Mouse (Mus musculus): ENCODE results near the gene 1110051M20Rik.

DNA sequence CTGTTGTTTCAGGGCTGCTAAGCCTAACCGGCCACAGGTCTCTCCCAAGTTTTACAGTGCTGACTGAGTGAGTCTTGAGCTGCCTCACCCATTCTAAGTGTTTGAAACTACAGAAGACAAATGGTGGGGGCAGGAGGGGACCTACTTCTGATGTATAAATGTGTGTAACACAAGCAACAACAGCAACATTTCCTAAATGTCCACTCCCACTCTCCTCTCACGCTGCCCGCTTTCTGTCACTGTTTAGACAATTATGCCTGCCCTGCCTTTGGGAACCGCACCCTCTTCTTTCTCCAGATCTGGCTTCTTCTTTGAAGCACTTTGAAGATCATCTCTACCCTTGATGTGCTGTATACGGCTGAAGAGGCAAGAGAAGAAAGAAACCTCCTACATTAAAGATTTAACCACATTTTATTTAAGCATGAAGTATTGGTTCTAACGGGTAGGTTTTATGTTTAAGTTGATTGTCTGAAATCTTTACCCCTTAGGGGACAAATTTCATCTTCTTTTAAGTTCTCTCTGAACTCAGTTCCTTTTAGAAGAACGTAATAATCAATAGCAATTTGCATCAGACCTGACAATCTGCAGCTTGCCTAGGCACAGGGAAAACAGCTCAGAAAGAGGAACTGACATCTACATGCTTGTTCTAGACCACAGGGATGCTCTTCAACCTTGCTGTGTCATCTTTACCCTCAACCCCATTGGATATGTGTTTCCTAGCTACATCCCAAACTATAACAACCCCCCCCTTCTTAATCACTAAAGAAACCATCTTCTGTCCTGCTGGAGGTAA is 113.3 kb downstream of the 1110051M20Rik start:
- TF ChIP-seq GATA2 (IDR thresholded peaks at IDR 0.05; ENCODE audit: borderline replicate concordance, low read depth, low read length): no peak
- TF ChIP-seq CTCF (IDR thresholded peaks at IDR 0.05; ENCODE audit: low read depth, low read length): no peak
- no peak for TF ChIP-seq GATA1 (IDR thresholded peaks at IDR 0.05; ENCODE audit: borderline replicate concordance, low read length)
- TF ChIP-seq POLR2AphosphoS5 (IDR thresholded peaks at IDR 0.05; ENCODE audit: insufficient replicate concordance, low read depth, low read length): no peak
